Mouse (Mus musculus): ENCODE measurements at regions not wholly inside any gene's neighbourhood (a gene's known extent, or its start where the extent isn't known, plus 50 kb on each side); places are given as distances from the start of the nearest gene placed in this dataset.

GRCm38 (mm10) chr12:70592821-70593220, 139.9 kb downstream of the Tmx1 start:
- Histone ChIP-seq H3K36me3 (no peaks in the 10 kb centered on the region), H3K4me1 (peaks cover 24% of the 10 kb centered on the region), H3K27ac (no peak overlapping the region), H3K9ac (no peak overlapping the region), H3K4me2 (replicated peaks) (no peak overlapping the region), H3K4me3 (no peak overlapping the region), H3K9me3 (no peaks in the 10 kb centered on the region), H3K27me3 (no peaks in the 10 kb centered on the region)
- ATAC-seq (ENCODE audit: low FRiP score, low read depth): no peak
- WGBS: 92% methylated on average over 4 of the region's 4 CpGs

DNA sequence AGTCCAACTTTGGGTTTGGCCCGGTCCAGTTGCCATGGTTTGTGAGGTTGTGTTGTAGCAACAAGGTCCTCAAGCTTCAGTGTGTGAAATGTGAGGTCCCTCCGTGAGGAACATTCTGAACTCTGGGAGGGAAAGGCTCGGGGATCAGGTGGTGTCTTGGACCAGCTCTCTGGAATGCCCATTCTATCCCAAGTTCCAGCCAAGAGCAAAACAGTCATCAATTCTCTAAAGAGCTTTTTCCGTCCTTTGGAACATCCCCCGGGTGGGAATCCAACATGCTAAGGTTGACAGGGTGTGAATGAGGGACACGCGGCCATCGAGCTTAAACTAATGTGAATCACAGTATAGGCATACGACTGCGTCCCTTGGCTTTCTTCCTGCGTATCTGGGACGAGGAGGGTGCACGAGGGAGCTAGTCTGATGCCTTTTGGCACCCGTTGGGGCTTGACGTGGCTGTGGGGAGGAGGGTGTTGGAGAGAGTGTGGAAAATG, 145.4 kb downstream of the Tmx1 start:
- 84% methylated on average over 15 of the region's 15 CpGs for WGBS

DNA sequence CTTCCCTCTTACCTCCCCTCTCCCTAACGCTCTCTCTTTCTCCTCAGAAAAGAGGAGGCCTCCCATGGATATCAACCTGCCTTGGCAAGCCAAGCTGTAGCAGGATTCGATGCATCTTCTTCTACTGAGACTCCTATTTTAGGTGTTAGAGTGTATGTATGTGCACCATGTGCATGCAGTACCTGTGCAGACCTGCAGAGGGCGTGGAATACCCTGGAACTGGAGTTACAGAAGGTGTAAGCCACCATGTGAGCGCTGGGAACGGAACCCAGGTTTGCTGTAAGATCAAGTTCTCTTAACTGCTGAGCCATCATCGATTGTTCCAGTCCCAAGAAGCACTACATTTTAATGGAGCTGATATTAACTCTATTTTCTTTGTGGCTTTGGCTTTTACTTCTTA, 146.8 kb downstream of the Tmx1 start:
- no peak overlapping the region for H3K27ac ChIP-seq
- peaks cover 14% of the 10 kb centered on the region; the same call in 1 of the 2 replicates for H3K4me1 ChIP-seq
- no peaks in the 10 kb centered on the region for H3K27me3 ChIP-seq
- no peak overlapping the region for H3K4me2 ChIP-seq (replicated peaks)
- H3K9me3 ChIP-seq: no peaks in the 10 kb centered on the region
- H3K4me3 ChIP-seq: no peak overlapping the region
- no peak overlapping the region for H3K9ac ChIP-seq
- ATAC-seq (ENCODE audit: low FRiP score, low read depth): no peak
- WGBS: 80% methylated on average over 6 of the region's 6 CpGs
- no peaks in the 10 kb centered on the region for H3K36me3 ChIP-seq

More for the DNA sequence above, 145.4 kb downstream of the Tmx1 start:
- Histone ChIP-seq H3K4me3 (no peak overlapping the region), H3K36me3 (no peaks in the 10 kb centered on the region), H3K27ac (no peak overlapping the region), H3K4me1 (peaks cover 14% of the 10 kb centered on the region; the same call in 1 of the 2 replicates), H3K9me3 (no peaks in the 10 kb centered on the region), H3K9ac (no peak overlapping the region), H3K4me2 (replicated peaks) (no peak overlapping the region), H3K27me3 (no peaks in the 10 kb centered on the region)
- ATAC-seq (ENCODE audit: low FRiP score, low read depth): no peak

DNA sequence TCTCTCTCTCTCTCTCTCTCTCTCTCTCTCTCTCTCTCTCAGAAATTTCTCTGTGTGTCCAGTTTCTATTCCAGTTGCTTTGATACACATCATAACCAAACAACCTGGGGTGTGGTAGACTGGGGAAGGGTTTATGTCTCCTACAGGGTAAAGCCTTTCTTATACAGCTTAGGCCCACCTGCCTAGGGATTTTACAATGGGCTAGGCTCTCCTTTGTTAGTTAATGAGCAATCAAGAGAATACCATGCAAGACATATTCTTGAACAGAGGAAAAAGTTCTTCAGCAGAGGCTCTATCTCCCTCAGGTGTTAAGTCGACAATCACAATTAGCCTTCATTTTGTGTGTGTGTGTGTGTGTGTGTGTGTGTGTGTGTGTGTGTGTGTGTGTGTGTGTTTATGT, 151.0 kb downstream of the Tmx1 start:
- Histone ChIP-seq H3K4me1 (no peaks in the 10 kb centered on the region; the same call in 1 of the 2 replicates), H3K9ac (no peak overlapping the region), H3K27me3 (no peaks in the 10 kb centered on the region), H3K27ac (no peak overlapping the region), H3K9me3 (no peaks in the 10 kb centered on the region), H3K4me2 (replicated peaks) (no peak overlapping the region), H3K4me3 (no peak overlapping the region), H3K36me3 (no peaks in the 10 kb centered on the region)
- no peak for ATAC-seq (ENCODE audit: low FRiP score, low read depth)
- WGBS: 92% methylated on average over 1 of the region's 1 CpGs

DNA sequence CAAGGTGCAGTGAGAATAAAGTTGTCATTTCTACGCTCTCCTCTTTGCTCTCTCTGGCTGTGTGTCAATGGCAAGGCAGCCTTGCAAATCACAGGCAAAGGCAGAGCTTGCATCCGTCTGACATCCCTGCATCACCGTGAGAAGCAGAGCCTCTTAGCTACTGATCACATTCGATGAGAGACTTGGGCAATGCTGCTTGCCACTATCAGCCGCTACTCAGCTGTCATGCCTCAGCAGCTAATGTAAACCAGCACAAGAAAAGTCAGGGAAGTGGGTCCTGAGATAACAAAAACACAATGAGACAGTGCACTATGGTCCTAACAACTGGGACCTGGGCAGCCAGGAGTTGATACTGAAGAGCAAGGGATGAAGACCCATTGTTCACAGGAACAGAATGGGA, 155.8 kb downstream of the Tmx1 start:
- Histone ChIP-seq H3K4me3 (no peak overlapping the region), H3K4me2 (replicated peaks) (no peak overlapping the region), H3K9me3 (no peaks in the 10 kb centered on the region), H3K27me3 (no peaks in the 10 kb centered on the region), H3K27ac (no peak overlapping the region), H3K9ac (no peak overlapping the region), H3K36me3 (no peaks in the 10 kb centered on the region), H3K4me1 (no peaks in the 10 kb centered on the region; the same call in 1 of the 2 replicates)
- 81% methylated on average over 5 of the region's 5 CpGs for WGBS
- no peak for ATAC-seq (ENCODE audit: low FRiP score, low read depth)

DNA sequence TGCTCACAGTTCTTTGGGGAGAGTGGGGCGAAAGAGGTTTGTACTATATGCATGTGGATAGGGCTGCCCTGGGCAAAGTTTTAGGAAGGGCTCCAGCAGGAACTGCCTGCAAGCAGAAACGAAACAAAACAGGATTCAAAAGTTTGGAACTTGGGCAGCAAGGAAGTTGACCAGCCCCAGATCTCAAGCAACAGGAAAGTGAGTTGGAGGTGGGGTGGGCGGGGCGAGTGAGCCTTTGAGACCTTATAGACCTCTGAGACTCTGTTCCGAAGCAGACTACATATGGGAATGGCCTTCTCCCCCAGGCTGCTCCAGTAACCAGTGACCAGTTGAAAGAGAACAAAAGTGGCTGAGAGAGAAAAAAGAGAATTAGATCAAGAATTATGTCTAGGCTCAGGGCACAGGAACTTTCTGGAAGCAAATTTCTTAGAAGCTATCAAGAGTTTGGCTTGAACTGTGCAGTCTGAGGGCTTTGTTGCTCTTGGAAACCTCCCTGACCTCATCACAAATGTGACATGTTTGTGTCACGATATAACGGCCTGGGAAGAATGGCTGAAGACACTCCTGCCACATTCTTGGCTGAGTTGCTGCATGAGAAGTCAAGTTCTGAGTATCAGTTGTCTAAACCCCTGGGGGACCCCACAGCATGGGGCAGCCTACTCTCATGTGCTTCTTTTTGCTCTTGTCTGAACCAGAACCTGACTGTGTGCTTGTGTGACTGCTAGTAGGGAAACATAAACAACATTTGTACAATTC, 156.4 kb downstream of the Tmx1 start:
- Histone ChIP-seq H3K9me3 (no peaks in the 10 kb centered on the region), H3K4me2 (replicated peaks) (no peak overlapping the region), H3K9ac (no peak overlapping the region), H3K4me1 (no peaks in the 10 kb centered on the region; the same call in 1 of the 2 replicates), H3K27ac (no peak overlapping the region), H3K27me3 (no peaks in the 10 kb centered on the region), H3K36me3 (no peaks in the 10 kb centered on the region), H3K4me3 (no peak overlapping the region)
- WGBS: 81% methylated on average over 7 of the region's 7 CpGs
- ATAC-seq (ENCODE audit: low FRiP score, low read depth): no peak

DNA sequence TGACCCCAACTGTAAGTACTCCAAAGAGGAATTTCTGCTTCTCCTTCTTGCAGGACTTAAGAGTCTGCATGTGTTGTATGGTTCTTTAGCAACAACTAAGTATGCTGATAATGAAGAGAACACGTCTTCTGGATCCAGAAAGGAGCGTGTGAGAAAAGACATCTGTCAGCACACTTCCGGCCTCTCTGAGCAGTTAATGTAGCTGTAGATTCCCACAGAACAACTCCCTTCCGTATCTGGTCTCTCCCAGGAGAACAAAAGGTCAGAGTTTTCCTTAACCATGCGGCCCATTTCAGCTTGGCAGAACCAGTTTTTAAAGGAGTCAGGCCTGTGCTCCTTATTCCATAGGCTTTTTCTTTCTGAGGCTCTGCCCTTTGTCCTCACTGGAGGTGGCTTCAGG, 159.0 kb downstream of the Tmx1 start:
- Histone ChIP-seq H3K4me1 (peaks cover 6% of the 10 kb centered on the region; the same call in 1 of the 2 replicates), H3K36me3 (no peaks in the 10 kb centered on the region), H3K4me2 (replicated peaks) (no peak overlapping the region), H3K27ac (no peak overlapping the region), H3K4me3 (no peak overlapping the region), H3K9ac (no peak overlapping the region), H3K9me3 (no peaks in the 10 kb centered on the region), H3K27me3 (no peaks in the 10 kb centered on the region)
- ATAC-seq (ENCODE audit: low FRiP score, low read depth): no peak
- 83% methylated on average over 5 of the region's 5 CpGs for WGBS

DNA sequence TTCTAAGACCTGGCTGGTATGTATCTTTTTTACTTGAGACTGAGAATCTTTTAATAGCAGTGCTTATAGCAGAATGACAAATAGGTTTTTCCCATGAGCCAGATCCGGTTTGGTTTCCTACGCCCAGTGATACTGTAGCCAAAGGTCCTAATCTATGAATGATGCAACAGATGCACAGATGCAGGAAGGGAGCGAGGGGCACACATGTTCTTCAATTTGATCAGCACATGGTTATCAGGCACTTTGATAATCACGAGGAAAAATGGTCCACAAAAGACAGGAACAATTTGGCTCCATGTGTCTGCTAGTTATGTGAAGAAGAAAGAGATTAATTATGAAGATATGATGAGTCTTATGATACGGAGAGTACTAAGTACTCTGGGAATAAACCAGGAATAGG, 160.3 kb downstream of the Tmx1 start:
- no peak for ATAC-seq (ENCODE audit: low FRiP score, low read depth)
- no peak overlapping the region for H3K4me2 ChIP-seq (replicated peaks)
- H3K36me3 ChIP-seq: no peaks in the 10 kb centered on the region
- peaks cover 6% of the 10 kb centered on the region; the same call in 1 of the 2 replicates for H3K4me1 ChIP-seq
- no peak overlapping the region for H3K4me3 ChIP-seq
- no peaks in the 10 kb centered on the region for H3K9me3 ChIP-seq
- no peak overlapping the region for H3K27ac ChIP-seq
- H3K27me3 ChIP-seq: no peaks in the 10 kb centered on the region
- WGBS: 86% methylated on average over 5 of the region's 5 CpGs
- no peak overlapping the region for H3K9ac ChIP-seq

DNA sequence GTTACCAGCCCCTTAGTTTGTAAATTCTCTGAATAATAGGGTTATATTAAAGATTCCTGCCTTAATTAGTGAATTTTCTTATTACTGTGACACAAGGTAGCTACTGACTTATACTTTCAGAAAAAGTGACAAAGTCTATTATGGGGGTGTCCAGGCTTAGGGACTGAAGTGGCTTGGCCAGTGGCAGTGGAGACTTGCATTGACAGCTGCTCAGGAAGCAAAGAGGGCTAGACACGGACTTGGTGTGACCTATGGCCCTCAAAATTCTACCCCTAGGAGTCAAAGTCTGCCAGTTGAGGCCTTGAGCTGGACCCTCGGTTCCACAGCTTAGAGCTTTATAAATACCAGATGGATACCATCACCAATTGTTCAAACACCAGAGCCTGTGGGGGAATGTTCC, 161.2 kb downstream of the Tmx1 start:
- Histone ChIP-seq H3K4me1 (peaks cover 6% of the 10 kb centered on the region; the same call in 1 of the 2 replicates), H3K9ac (no peak overlapping the region), H3K27me3 (no peaks in the 10 kb centered on the region), H3K4me2 (replicated peaks) (no peak overlapping the region), H3K4me3 (no peak overlapping the region), H3K27ac (no peak overlapping the region), H3K9me3 (no peaks in the 10 kb centered on the region), H3K36me3 (no peaks in the 10 kb centered on the region)
- 38% methylated on average over 2 of the region's 2 CpGs for WGBS
- ATAC-seq (ENCODE audit: low FRiP score, low read depth): no peak

GRCm38 (mm10) chr12:70614686-70615085, 161.8 kb downstream of the Tmx1 start:
- Histone ChIP-seq H3K9ac (no peak overlapping the region), H3K4me3 (no peak overlapping the region), H3K36me3 (no peaks in the 10 kb centered on the region), H3K4me2 (replicated peaks) (no peak overlapping the region), H3K27ac (no peak overlapping the region), H3K9me3 (no peaks in the 10 kb centered on the region), H3K4me1 (peaks cover 6% of the 10 kb centered on the region; the same call in 1 of the 2 replicates), H3K27me3 (no peaks in the 10 kb centered on the region)
- no peak for ATAC-seq (ENCODE audit: low FRiP score, low read depth)
- 86% methylated on average over 2 of the region's 2 CpGs for WGBS

GRCm38 (mm10) chr12:70615123-70615522, 162.2 kb downstream of the Tmx1 start:
- Histone ChIP-seq H3K4me3 (no peak overlapping the region), H3K9me3 (no peaks in the 10 kb centered on the region), H3K36me3 (no peaks in the 10 kb centered on the region), H3K27ac (no peak overlapping the region), H3K4me1 (peaks cover 6% of the 10 kb centered on the region; the same call in 1 of the 2 replicates), H3K9ac (no peak overlapping the region), H3K4me2 (replicated peaks) (no peak overlapping the region), H3K27me3 (no peaks in the 10 kb centered on the region)
- ATAC-seq (ENCODE audit: low FRiP score, low read depth): no peak
- WGBS: 93% methylated on average over 9 of the region's 9 CpGs

DNA sequence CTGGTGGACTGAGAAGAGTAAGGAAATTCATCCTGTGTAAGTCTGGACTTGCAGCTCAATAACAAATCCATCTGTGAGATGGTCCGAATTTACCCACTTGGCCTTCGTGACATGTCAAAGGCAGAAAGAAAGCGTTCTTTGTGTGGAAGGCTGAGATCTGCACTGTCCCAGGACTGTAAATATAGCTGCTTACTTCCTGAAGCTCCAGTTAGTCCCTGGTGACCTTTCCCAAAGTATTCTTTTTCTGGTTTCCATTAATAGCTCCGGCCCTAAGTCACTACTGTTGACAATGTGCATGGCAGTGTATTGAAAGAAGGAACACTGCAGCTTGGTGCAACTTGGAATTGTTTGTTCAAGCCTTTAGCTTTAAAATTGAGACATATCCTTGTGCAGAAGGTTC, 163.2 kb downstream of the Tmx1 start:
- H3K9me3 ChIP-seq: no peaks in the 10 kb centered on the region
- no peak overlapping the region for H3K27ac ChIP-seq
- no peak for ATAC-seq (ENCODE audit: low FRiP score, low read depth)
- no peak overlapping the region for H3K4me3 ChIP-seq
- H3K4me1 ChIP-seq: peaks cover 6% of the 10 kb centered on the region; the same call in 1 of the 2 replicates
- WGBS: 69% methylated on average over 4 of the region's 4 CpGs
- no peaks in the 10 kb centered on the region for H3K36me3 ChIP-seq
- no peaks in the 10 kb centered on the region for H3K27me3 ChIP-seq
- no peak overlapping the region for H3K9ac ChIP-seq
- no peak overlapping the region for H3K4me2 ChIP-seq (replicated peaks)

GRCm38 (mm10) chr12:70616487-70616886, 163.6 kb downstream of the Tmx1 start:
- ATAC-seq (ENCODE audit: low FRiP score, low read depth): no peak
- no peaks in the 10 kb centered on the region for H3K36me3 ChIP-seq
- H3K27me3 ChIP-seq: no peaks in the 10 kb centered on the region
- no peak overlapping the region for H3K9ac ChIP-seq
- no peak overlapping the region for H3K4me2 ChIP-seq (replicated peaks)
- H3K4me3 ChIP-seq: no peak overlapping the region
- no peaks in the 10 kb centered on the region for H3K9me3 ChIP-seq
- peaks cover 6% of the 10 kb centered on the region; the same call in 1 of the 2 replicates for H3K4me1 ChIP-seq
- H3K27ac ChIP-seq: no peak overlapping the region
- 40% methylated on average over 4 of the region's 4 CpGs for WGBS

All from limb, embryonic 13.5 days (tissue).